Mouse (Mus musculus): ENCODE data around the gene Prkch. TPM values are rescaled to one million over a fixed set of nuclear protein-coding genes. Genes with fewer than 3 reads are reported as not detected.

Gene Prkch
- 275 TPM for total RNA-seq (2023)

DNA sequence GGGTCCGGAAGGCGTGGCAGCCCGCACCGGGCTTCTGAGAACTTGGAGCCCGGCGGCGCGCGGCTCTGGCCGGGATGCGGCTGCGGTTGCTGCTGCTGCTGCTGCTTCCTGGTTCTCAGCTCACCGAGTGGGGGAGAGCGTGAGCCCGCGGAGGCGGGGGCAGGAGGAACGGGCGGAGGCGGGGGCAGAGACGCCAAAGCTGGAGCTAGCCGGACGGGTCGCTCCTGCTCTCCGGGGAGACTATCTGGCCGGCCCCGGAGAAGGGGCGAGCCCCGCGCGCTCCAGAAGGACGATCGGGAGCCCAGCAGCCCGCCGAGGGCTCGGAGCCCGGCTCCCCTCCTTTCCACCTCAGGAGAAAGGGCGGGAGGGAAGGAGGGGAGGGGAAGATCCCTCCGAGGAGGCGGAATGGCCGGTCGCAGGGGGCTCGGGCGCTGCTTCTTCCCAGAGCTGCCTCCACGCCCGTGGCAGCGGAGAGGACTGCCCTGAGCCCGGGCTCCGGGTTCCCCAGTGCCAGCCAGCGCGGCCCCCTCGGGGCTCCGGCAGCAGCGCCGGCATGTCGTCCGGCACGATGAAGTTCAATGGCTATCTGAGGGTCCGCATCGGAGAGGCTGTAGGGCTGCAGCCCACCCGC lies at the start of gene Prkch:
Prkch (plus strand) TSS at position 187 of the 631 bp plus-strand sequence.

GRCm38 (mm10) chr12:73546086-73546711 lies 38.4 kb upstream of the Prkch start, which contains the start of gene Tmem30b:
Gene Tmem30b (minus strand): TSS chr12:73546392.

Other genes starting within 250 kb of the Prkch start
- not detected for gene Tmem30b, start 38.4 kb upstream of the Prkch start, total RNA-seq (2023)